Mouse (Mus musculus) limb, embryonic 11.5 days (tissue): ENCODE measurements around the gene Olfr364-ps1. TPM values are rescaled to one million over a fixed set of nuclear protein-coding genes. Genes with fewer than 3 reads are reported as not detected.

Experiments
- ATAC-seq: fragments of 200-750 bp; cut with Nextera tagmentation; 2 replicates; pipeline ENCODE4 v1.8.0; 2017; ENCODE audit warnings: low read depth; ENCODE audit not compliant: insufficient number of reproducible peaks, low FRiP score, low TSS enrichment
- DNase-seq: peaks from one replicate; pipeline ENCODE4 v3.0.0-alpha.2; 2015; ENCODE audit warnings: low spot score
- H3K27ac ChIP-seq: fragments of 300-500 bp; sonication (generic); replicated peaks from 2 replicates; pipeline ENCODE4 v1.5.1; 2014; ENCODE audit warnings: low read depth, mild to moderate bottlenecking, low read length
- H3K27me3 ChIP-seq: fragments of 300-500 bp; sonication (generic); 2 replicates; pipeline ENCODE4 v1.6.1; 2014; ENCODE audit warnings: mild to moderate bottlenecking, low read length, mixed read lengths; ENCODE audit not compliant: control insufficient read depth, insufficient read depth
- H3K36me3 ChIP-seq: fragments of 300-500 bp; sonication (generic); 2 replicates; pipeline ENCODE4 v1.6.1; 2014; ENCODE audit warnings: mild to moderate bottlenecking, low read length, moderate library complexity, mixed read lengths; ENCODE audit not compliant: control insufficient read depth, insufficient read depth
- H3K4me1 ChIP-seq: fragments of 300-500 bp; sonication (generic); 2 replicates; pipeline ENCODE4 v1.6.1; 2014; ENCODE audit warnings: low read length, mixed read lengths; ENCODE audit not compliant: control insufficient read depth, insufficient read depth
- H3K4me2 ChIP-seq: fragments of 300-500 bp; sonication (generic); 2 replicates; pipeline ENCODE4 v1.6.1; 2014; ENCODE audit warnings: low read depth, mild to moderate bottlenecking, moderate library complexity; ENCODE audit not compliant: severe bottlenecking
- H3K4me3 ChIP-seq: fragments of 300-500 bp; sonication (generic); 2 replicates; pipeline ENCODE4 v1.5.1; 2014; ENCODE audit warnings: low read depth, low read length
- H3K9ac ChIP-seq: fragments of 300-500 bp; sonication (generic); 2 replicates; pipeline ENCODE4 v1.6.1; 2014; ENCODE audit warnings: mild to moderate bottlenecking, low read length
- H3K9me3 ChIP-seq: fragments of 300-500 bp; sonication (generic); 2 replicates; pipeline ENCODE4 v1.6.1; 2016; ENCODE audit warnings: low read length; ENCODE audit not compliant: control insufficient read depth
- WGBS: fragments of 180-500 bp; shearing (Covaris S2); extraction: QIAGEN DNeasy Blood & Tissue Kit; methylation state at CpG from one replicate; pipeline ENCODE4 v1.1.7; 2014; 5-methylcytosine and 5-hydroxymethylcytosine counted together
- polyA plus RNA-seq: library from polyadenylated mRNA; unstranded; fragments of >200 nt; fragmentation: Nextera tagmentation; extraction: Ambion mirVana; gene quantifications from 2 replicates; pipeline ENCODE4 v1.2.1, GENCODE M21; 2014

Gene Olfr364-ps1
- not detected in 2 replicates for polyA plus RNA-seq

DNA sequence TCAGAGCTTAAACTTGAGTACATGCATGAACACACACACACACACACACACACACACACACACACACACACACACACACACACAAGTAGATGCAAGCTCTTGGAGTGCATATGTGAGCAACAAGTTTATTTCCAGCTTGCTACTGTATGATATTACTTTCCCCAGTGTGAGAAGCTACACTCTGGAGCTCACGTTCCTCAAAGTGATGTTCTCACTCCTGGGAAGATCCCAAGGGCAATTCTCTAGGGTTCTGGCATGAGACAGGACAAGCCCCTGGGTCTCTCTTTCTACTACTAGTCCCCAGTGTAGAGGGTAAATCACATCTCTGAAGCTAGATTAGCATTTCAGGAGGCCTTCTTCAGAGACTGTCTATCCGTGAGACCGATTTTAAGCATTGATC, at the start of gene Olfr364-ps1:
Olfr364-ps1 (plus strand) TSS at position 301 of the 400 bp plus-strand sequence.
- Histone ChIP-seq H3K4me1 (no peaks in the 10 kb centered on the region), H3K27me3 (no peaks in the 10 kb centered on the region), H3K4me2 (no peak within 1 kb of the TSS), H3K27ac (no peak within 1 kb of the TSS), H3K9ac (no peak within 1 kb of the TSS), H3K36me3 (no peaks in the 10 kb centered on the region), H3K9me3 (no peaks in the 10 kb centered on the region), H3K4me3 (no peak within 1 kb of the TSS)
- WGBS: 76% methylated on average over 3 of the region's 3 CpGs
- ATAC-seq (no peak), DNase-seq (no peak)

DNA sequence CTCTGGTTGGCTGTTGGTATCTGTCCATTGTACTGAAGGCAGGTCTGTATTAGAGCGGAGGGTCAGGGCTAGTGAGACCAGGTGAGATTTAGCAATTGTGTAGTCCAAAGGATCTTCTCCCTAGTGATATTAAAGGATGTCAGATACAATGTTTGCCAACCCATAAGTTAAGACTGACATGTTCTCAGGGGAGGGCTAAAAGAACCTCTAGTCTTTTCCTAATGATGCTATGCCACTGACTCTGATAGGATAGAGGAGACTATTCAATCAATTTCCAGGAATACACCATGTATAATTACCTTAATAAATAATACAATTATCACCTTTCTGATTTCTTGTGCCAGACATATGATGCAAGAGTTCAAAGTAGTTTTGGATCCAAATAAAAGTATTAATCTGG, 21.3 kb upstream of the Olfr364-ps1 start, which contains the start of gene Olfr362:
Olfr362 (minus strand) TSS at position 101 of the 400 bp plus-strand sequence.
- peaks cover 3% of the 10 kb centered on the region; the same call in 1 of the 2 replicates for H3K9me3 ChIP-seq
- H3K27ac ChIP-seq: no peak within 1 kb of the TSS
- ATAC-seq (no peak), DNase-seq (no peak)
- H3K27me3 ChIP-seq: no peaks in the 10 kb centered on the region
- no peaks in the 10 kb centered on the region for H3K4me1 ChIP-seq
- H3K4me3 ChIP-seq: no peak within 1 kb of the TSS
- WGBS: 92% methylated on average over 1 of the region's 1 CpGs
- H3K36me3 ChIP-seq: no peaks in the 10 kb centered on the region
- no peak within 1 kb of the TSS for H3K9ac ChIP-seq
- no peak within 1 kb of the TSS for H3K4me2 ChIP-seq

DNA sequence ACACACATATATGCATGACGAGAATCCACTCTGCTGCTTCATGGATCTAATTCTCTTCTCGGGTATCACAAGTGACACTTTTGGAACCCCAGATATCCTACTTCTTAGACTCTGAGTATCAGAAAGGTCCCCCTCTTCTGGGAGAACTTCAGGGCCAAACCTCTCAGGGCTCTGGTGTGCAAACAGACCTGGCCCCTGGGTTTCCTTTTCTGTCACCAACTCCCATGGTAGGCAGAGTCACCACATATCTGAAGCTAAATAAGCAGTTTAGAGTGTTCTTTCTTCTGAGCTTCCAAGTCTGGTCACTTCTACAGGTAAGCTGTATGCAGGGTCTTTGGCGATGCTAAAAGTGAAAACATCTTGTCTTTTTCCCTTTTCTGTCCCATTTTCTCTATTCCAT, 48.8 kb downstream of the Olfr364-ps1 start, which contains the start of gene Olfr365:
Olfr365 (plus strand) TSS at position 301 of the 400 bp plus-strand sequence.
- Histone ChIP-seq H3K9ac (no peak within 1 kb of the TSS), H3K4me3 (no peak within 1 kb of the TSS), H3K4me1 (no peaks in the 10 kb centered on the region), H3K4me2 (no peak within 1 kb of the TSS), H3K9me3 (no peaks in the 10 kb centered on the region), H3K27me3 (no peaks in the 10 kb centered on the region), H3K36me3 (no peaks in the 10 kb centered on the region), H3K27ac (no peak within 1 kb of the TSS)
- ATAC-seq: no peak
- WGBS: 79% methylated on average over 3 of the region's 3 CpGs
- DNase-seq: no peak

Other genes with a start within 250 kb of the Olfr364-ps1 start
- not detected in 2 replicates for gene Olfr353, start 246.4 kb upstream of the Olfr364-ps1 start, polyA plus RNA-seq
- gene Olfr354, start 233.6 kb upstream of the Olfr364-ps1 start, polyA plus RNA-seq: not detected in 2 replicates
- gene Olfr355, start 210.4 kb upstream of the Olfr364-ps1 start, polyA plus RNA-seq: not detected in 2 replicates
- not detected in 2 replicates for gene Olfr356, start 202.2 kb upstream of the Olfr364-ps1 start, polyA plus RNA-seq
- gene Olfr357, start 145.5 kb upstream of the Olfr364-ps1 start, polyA plus RNA-seq: not detected in 2 replicates
- gene Olfr358, start 130.0 kb upstream of the Olfr364-ps1 start, polyA plus RNA-seq: not detected in 2 replicates
- not detected in 2 replicates for gene Olfr360, start 73.6 kb upstream of the Olfr364-ps1 start, polyA plus RNA-seq
- gene Olfr361, start 50.0 kb upstream of the Olfr364-ps1 start, polyA plus RNA-seq: not detected in 2 replicates
- not detected in 2 replicates for gene Olfr362, start 21.4 kb upstream of the Olfr364-ps1 start, polyA plus RNA-seq
- gene Olfr365, start 48.9 kb downstream of the Olfr364-ps1 start, polyA plus RNA-seq: not detected in 2 replicates
- not detected in 2 replicates for gene Olfr366, start 72.3 kb downstream of the Olfr364-ps1 start, polyA plus RNA-seq
- not detected in 2 replicates for gene Olfr368, start 187.2 kb downstream of the Olfr364-ps1 start, polyA plus RNA-seq
- 47.1 and 53.0 TPM in 2 replicates for gene Pdcl, start 220.0 kb downstream of the Olfr364-ps1 start, polyA plus RNA-seq